Mouse (Mus musculus) forebrain, embryonic 16.5 days (tissue): ENCODE data around the gene Snx18. TPM values are rescaled to one million over a fixed set of nuclear protein-coding genes. Genes with fewer than 3 reads are reported as not detected.

Source experiments
- ATAC-seq: fragments of 200-750 bp; cut with Nextera tagmentation; 2 replicates; pipeline ENCODE4 v1.8.0; 2017; ENCODE audit warnings: mild to moderate bottlenecking, moderate library complexity
- H3K27ac ChIP-seq: fragments of 300-500 bp; sonication (generic); 2 replicates; pipeline ENCODE4 v1.5.1; 2014; ENCODE audit warnings: low read length, control low read depth
- H3K27me3 ChIP-seq: fragments of 300-500 bp; sonication (generic); replicated peaks from 2 replicates; pipeline ENCODE4 v1.6.1; 2014; ENCODE audit warnings: low read length; ENCODE audit not compliant: control insufficient read depth, insufficient read depth
- H3K36me3 ChIP-seq: fragments of 300-500 bp; sonication (generic); 2 replicates; pipeline ENCODE4 v1.6.1; 2014; ENCODE audit not compliant: control insufficient read depth, insufficient read depth
- H3K4me1 ChIP-seq: fragments of 300-500 bp; sonication (generic); replicated peaks from 2 replicates; pipeline ENCODE4 v1.6.1; 2014; ENCODE audit warnings: low read length; ENCODE audit not compliant: control insufficient read depth, insufficient read depth
- H3K4me2 ChIP-seq: fragments of 300-500 bp; sonication (generic); 2 replicates; pipeline ENCODE4 v1.6.1; 2014; ENCODE audit warnings: mild to moderate bottlenecking, low read length, control low read depth
- H3K4me3 ChIP-seq: fragments of 300-500 bp; sonication (generic); replicated peaks from 2 replicates; pipeline ENCODE4 v1.5.1; 2014; ENCODE audit warnings: mild to moderate bottlenecking, low read length, control low read depth
- H3K9ac ChIP-seq: fragments of 300-500 bp; sonication (generic); replicated peaks from 2 replicates; pipeline ENCODE4 v1.6.1; 2014; ENCODE audit warnings: low read depth, low read length, control low read depth
- H3K9me3 ChIP-seq: fragments of 300-500 bp; sonication (generic); 2 replicates; pipeline ENCODE4 v1.6.1; 2016; ENCODE audit warnings: low read length; ENCODE audit not compliant: control insufficient read depth
- WGBS: fragments of 180-500 bp; shearing (Covaris S2); extraction: QIAGEN DNeasy Blood & Tissue Kit; methylation state at CpG from one replicate; pipeline ENCODE4 v1.1.7; 2014; 5-methylcytosine and 5-hydroxymethylcytosine counted together
- polyA plus RNA-seq: library from polyadenylated mRNA; unstranded; fragments of >200 nt; fragmentation: Nextera tagmentation; extraction: Ambion mirVana; gene quantifications from 2 replicates; pipeline ENCODE4 v1.2.1, GENCODE M21; 2015

Snx18 gene
- polyA plus RNA-seq, 1 experiment from 2014 or later, result 8.4 TPM

DNA sequence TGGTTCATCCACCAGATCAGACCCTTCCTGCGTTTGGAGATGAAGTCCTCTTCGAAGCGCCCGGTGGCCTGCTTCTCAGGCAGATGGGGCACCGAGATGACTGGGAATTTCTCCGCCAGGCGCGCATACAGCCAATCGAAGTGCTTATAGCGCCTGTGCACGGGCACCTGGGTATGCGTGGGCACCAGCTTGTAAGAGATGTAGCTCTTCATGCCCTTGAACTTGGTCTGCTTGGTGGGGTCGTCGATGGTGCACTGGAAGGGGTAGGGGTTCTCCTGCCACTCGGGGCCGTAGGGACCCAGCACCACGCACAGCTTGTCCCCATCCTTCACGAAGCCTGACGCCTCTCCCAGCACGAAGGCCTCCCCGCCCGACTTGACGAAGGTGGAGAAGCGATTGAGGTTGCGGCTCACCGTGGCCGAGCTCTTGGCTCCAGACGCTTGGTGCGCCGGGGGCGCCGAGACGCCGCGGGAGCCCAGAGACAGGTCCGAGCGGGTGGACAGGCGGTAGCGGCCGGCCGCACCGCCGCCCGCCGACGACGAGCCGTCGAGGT, 950 bp downstream of the Snx18 start:
- Histone ChIP-seq H3K4me2 (peak overlapping the region; percentile 91), H3K9me3 (no peaks in the 10 kb centered on the region), H3K27ac (no peak overlapping the region; the same call in 1 of the 2 replicates), H3K4me1 (peaks cover 50% of the 10 kb centered on the region), H3K27me3 (no peaks in the 10 kb centered on the region), H3K36me3 (no peaks in the 10 kb centered on the region), H3K9ac (peak overlapping the region; percentile 80), H3K4me3 (peak overlapping the region; percentile 66)
- WGBS, result 9% methylated on average over 49 of the region's 49 CpGs
- no peak for ATAC-seq

DNA sequence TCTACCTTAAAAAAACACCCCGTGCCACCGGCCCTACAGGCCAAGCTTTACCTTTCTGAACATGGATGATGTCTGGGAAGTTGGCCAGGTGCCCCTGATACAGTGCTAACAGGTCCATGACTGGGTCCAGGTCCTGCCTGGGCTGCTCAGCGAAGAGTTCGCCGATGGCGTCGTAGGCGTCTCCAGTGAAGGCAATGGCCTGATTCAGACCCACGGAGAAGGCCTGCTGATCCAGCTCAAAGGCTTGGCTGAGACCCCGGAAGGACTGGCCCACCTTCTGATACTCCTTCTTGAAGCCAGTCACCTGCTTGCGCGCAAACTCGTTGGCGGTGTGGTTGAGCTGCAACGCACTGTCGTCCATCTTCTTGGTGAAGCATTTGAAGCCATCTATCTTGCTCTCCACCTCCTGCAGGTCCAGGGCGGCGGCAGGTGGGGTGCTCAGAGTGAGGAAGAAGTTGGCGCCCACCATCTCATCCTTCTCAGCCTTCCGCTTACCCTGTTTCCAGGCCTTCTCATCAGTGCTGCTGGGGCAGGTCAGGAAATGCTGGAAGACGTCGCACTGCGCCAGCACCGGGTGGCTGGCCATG, 1.5 kb downstream of the Snx18 start:
- Histone ChIP-seq H3K4me2 (peak overlapping the region; percentile 91), H3K9ac (peak overlapping the region; percentile 80), H3K4me1 (peaks cover 50% of the 10 kb centered on the region), H3K27ac (no peak overlapping the region), H3K27me3 (no peaks in the 10 kb centered on the region), H3K9me3 (no peaks in the 10 kb centered on the region), H3K36me3 (no peaks in the 10 kb centered on the region), H3K4me3 (peak overlapping the region; percentile 66)
- 69% methylated on average over 24 of the region's 24 CpGs for WGBS
- no peak for ATAC-seq

DNA sequence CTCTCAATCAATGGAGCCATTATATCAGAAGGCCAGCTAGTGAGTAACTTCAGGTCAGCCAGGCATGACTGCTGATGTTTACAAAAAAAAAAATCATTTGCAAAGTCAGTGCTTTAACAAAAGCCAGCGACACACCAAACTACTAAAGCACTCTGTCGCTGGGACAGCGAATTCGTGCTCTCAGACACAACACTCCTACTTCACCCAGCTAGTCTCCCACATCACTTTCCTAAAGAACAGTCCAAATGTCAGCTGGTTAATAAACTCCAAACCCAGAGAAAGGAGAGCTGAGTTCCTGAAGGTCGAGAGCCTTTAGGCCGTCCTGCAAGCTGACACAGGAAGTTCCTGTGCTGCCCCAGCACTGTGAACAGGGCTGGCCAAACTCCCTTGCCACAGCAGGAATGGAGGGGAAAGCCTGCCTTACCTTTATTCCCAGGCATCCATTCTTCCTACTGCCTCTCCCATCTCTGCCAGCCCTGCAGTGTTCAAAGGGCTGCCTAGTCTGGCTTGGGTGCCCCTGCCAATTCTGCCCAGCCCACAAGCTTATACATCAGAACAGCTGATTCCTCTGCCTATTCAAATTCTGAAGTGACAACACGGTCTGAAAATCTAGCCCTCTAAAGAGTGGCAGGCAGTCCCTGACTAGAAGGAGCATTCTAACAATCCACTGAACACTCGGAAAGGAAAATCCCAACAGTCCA, 2.2 kb downstream of the Snx18 start:
- Histone ChIP-seq H3K4me2 (peak overlapping the region; percentile 91), H3K9ac (peak overlapping the region; percentile 52), H3K27me3 (no peaks in the 10 kb centered on the region), H3K36me3 (no peaks in the 10 kb centered on the region), H3K4me1 (peaks cover 54% of the 10 kb centered on the region), H3K4me3 (peak overlapping the region; percentile 66), H3K27ac (no peak overlapping the region; the same call in 1 of the 2 replicates), H3K9me3 (no peaks in the 10 kb centered on the region)
- WGBS, result 9% methylated on average over 8 of the region's 8 CpGs
- no peak for ATAC-seq

DNA sequence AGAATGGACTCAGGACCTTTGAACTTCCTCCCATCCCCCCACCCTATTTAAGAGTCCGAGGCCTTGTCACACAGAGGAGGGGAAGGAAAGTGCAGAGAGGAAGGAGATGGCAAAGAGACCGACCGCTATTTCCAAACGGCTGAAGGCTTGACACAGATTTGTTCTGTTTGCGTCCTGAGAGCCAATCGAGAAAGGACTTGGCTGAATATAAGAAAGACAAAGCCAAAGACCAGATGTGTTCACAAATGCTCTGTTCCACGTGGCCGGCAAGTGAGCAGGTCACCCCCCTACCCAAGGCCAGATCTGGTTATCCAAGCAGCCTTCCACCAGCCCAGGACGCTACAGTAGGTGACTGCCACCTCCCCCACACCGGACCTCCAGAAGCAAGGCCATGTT, 2.8 kb downstream of the Snx18 start:
- peak overlapping the region; percentile 52 for H3K9ac ChIP-seq
- peaks cover 59% of the 10 kb centered on the region for H3K4me1 ChIP-seq
- ATAC-seq, result no peak
- 1% methylated on average over 10 of the region's 10 CpGs for WGBS
- peak overlapping the region; percentile 91 for H3K4me2 ChIP-seq
- H3K27me3 ChIP-seq, result no peaks in the 10 kb centered on the region
- no peak overlapping the region for H3K27ac ChIP-seq
- no peaks in the 10 kb centered on the region for H3K36me3 ChIP-seq
- no peaks in the 10 kb centered on the region for H3K9me3 ChIP-seq
- H3K4me3 ChIP-seq, result peak overlapping the region; percentile 66

DNA sequence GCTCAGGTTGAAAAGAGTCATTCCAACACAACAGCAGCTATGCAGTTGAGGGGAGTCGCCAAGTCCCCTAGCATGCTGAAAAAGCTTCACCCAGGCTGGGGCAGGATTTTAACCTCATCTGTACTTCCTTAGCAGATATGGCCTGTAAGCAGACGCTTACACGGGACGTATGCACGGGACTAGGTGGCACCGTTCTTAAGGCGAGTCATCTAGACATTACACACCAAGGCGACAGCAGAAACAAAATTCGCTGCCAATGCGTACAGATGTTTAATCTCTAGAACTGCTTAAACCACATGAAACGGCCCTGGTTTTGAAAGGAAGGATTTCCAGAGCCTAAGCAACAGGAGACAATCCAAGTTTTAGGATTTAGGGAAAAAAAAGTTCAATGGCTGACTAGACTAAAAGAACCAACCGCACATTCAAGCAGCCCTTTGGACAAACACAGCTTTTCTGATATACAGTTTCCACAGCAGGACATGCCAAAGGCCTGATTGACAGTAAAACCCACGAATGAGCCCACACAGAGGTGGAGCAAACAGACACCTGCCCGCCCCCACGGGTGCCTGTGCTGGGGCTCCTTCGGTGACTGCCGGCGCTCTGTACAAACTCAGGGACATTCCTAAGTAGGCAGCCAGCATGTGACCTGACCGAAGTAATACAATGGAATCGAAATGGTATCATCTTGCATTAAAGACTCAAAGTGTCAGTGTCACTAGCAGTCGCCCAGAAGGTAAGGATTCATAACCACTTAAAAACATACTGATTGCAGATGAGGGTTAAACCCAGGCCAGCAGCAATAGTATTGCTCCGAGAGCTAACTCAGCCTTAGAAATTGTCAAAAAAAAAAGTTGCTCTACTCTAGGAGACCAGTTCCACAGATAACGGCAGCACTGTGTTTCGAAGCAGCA, 3.5 kb downstream of the Snx18 start:
- Histone ChIP-seq H3K27me3 (no peaks in the 10 kb centered on the region), H3K27ac (no peak overlapping the region), H3K9ac (peak overlapping the region; percentile 52), H3K9me3 (no peaks in the 10 kb centered on the region), H3K4me2 (peak overlapping the region; percentile 91), H3K36me3 (no peaks in the 10 kb centered on the region), H3K4me3 (peak overlapping the region; percentile 66), H3K4me1 (peaks cover 60% of the 10 kb centered on the region)
- ATAC-seq, result peak; percentile 13; the same call in 1 of the 2 replicates
- 8% methylated on average over 24 of the region's 24 CpGs for WGBS

DNA sequence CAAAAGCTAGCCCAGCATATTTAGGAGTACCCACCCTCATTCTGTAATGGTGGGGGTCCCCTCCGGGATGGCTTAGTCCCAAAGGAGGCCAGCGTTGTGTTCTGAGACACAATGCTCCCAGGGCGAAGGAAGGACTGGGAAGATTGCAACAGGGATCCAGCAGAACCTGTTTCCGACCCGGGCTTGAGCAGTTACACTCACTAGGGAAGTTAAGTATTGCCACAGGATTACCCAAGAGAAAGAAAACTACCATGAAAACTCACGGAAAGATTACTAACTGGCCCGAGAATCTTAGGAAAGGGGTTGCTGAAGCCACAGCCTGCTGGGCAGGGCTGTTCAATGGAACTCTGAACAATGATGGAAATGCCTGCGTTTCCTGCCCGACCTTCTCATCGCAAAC, 4.5 kb downstream of the Snx18 start:
- Histone ChIP-seq H3K36me3 (no peaks in the 10 kb centered on the region), H3K27ac (no peak overlapping the region), H3K4me1 (peaks cover 60% of the 10 kb centered on the region), H3K4me2 (peak overlapping the region; percentile 35), H3K4me3 (peak overlapping the region; percentile 13; the same call in 1 of the 2 replicates), H3K9ac (0 out of 2 replicates have a peak overlapping the region, but pooled peaks have one; percentile 13), H3K9me3 (no peaks in the 10 kb centered on the region), H3K27me3 (no peaks in the 10 kb centered on the region)
- no peak for ATAC-seq
- 37% methylated on average over 10 of the region's 10 CpGs for WGBS

DNA sequence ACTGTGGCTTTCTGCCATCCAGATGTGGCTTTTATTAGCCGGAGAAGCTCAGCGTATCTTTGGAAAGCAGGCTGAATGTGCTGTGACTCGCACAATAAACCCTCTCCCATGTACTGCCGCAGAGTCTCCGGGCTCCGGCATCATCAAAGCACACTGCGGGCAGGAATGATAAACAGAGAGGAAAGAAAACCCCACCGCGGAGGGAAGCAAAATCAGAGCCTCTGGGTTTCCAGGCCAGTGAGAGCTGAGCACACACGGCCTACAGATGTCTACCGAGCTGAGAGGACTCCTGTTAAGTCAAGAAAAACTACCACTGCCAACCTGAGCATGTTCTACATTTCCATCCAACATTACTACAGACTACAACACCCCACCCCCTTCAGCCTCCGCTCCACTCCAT, 5.0 kb downstream of the Snx18 start:
- no peak for ATAC-seq
- Histone ChIP-seq H3K4me2 (peak overlapping the region; percentile 35), H3K27me3 (no peaks in the 10 kb centered on the region), H3K36me3 (no peaks in the 10 kb centered on the region), H3K4me3 (peak overlapping the region; percentile 3; the same call in 1 of the 2 replicates), H3K4me1 (peaks cover 60% of the 10 kb centered on the region), H3K9ac (no peak overlapping the region), H3K9me3 (no peaks in the 10 kb centered on the region), H3K27ac (no peak overlapping the region)
- 34% methylated on average over 12 of the region's 12 CpGs for WGBS

DNA sequence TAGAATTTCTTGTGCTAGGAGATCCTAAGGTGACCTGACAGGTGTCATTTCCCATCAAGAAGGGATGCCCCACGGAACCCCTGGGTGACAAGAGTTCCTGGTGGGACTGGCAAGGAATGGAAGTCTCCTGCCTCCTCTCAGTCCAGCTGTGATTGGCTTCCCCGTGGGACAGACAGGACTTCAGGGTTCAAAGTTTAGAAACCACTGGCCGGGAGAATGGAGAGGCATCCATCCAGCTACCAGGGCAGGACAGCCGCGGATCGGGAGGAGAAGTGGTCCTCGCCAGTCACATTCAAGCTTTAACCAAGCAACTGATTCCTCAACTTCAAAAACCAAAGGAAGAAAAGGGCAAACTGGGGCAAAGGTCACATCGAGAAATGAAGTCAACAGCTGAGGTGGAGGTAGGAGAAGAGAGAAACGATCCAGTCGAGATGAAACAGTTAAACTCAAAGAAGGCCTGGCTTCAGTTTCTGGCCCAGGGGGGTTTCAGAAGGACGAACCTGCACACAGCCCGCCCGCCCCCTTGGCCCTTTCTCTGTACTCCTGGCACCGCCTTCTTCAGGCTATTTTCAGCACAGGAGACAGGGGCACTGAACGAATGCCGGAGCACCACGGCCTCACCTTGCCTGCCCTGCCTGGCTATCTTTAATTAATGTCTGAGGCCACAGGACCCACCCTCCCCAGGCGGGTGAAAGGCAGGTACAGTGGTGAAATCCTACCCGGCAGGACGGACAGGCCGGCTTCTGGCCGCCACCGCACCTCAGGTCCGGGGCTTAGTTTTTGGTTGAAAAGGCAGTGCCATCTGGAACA, 6.0 kb downstream of the Snx18 start:
- 75% methylated on average over 24 of the region's 24 CpGs for WGBS
- Histone ChIP-seq H3K9ac (no peak overlapping the region), H3K27ac (no peak overlapping the region), H3K4me1 (peaks cover 62% of the 10 kb centered on the region), H3K4me2 (no peak overlapping the region), H3K4me3 (no peak overlapping the region), H3K9me3 (no peaks in the 10 kb centered on the region), H3K36me3 (no peaks in the 10 kb centered on the region), H3K27me3 (no peaks in the 10 kb centered on the region)
- ATAC-seq, result no peak
